Mouse (Mus musculus) hindbrain, embryonic 10.5 days (tissue): Measurements from ENCODE around the gene Slc5a4b. TPM values are rescaled to one million over a fixed set of nuclear protein-coding genes. Genes with fewer than 3 reads are reported as not detected.

Source experiments
- DNase-seq: peaks from one replicate; pipeline ENCODE4 v3.0.0-alpha.2; 2017; ENCODE audit warnings: low spot score
- H3K27ac ChIP-seq: fragments of 300-500 bp; sonication (generic); 2 replicates; pipeline ENCODE4 v1.5.1; 2016; ENCODE audit warnings: mild to moderate bottlenecking, moderate library complexity
- H3K27me3 ChIP-seq: fragments of 300-500 bp; sonication (generic); 2 replicates; pipeline ENCODE4 v1.6.1; 2016; ENCODE audit warnings: mild to moderate bottlenecking; ENCODE audit not compliant: poor library complexity, insufficient read depth, severe bottlenecking
- H3K36me3 ChIP-seq: fragments of 300-500 bp; sonication (generic); 2 replicates; pipeline ENCODE4 v1.6.1; 2016; ENCODE audit warnings: mild to moderate bottlenecking, moderate library complexity
- H3K4me1 ChIP-seq: fragments of 300-500 bp; sonication (generic); replicated peaks from 2 replicates; pipeline ENCODE4 v1.6.1; 2016; ENCODE audit warnings: mild to moderate bottlenecking
- H3K4me3 ChIP-seq: fragments of 300-500 bp; sonication (generic); 2 replicates; pipeline ENCODE4 v1.5.1; 2016; ENCODE audit warnings: mild to moderate bottlenecking, moderate library complexity
- H3K9me3 ChIP-seq: fragments of 300-500 bp; sonication (generic); 2 replicates; pipeline ENCODE4 v1.6.1; 2016; ENCODE audit warnings: mild to moderate bottlenecking, moderate library complexity
- WGBS: fragments of 180-500 bp; shearing (Covaris S2); methylation state at CpG from one replicate; pipeline ENCODE4 v1.1.7; 2016; 5-methylcytosine and 5-hydroxymethylcytosine counted together
- polyA plus RNA-seq: library from polyadenylated mRNA; unstranded; fragments of >200 nt; fragmentation: Nextera tagmentation; extraction: Ambion mirVana; gene quantifications from 2 replicates; pipeline ENCODE4 v1.2.1, GENCODE M21; 2016

Slc5a4b gene
- polyA plus RNA-seq, 1 experiment from 2014 or later = not detected

- Histone ChIP-seq H3K36me3 (no peaks in the 10 kb centered on the region), H3K27ac (no peak overlapping the region), H3K9me3 (0 out of 2 replicates have a peak, but pooled peaks cover 2% of the 10 kb centered on the region), H3K4me1 (no peaks in the 10 kb centered on the region), H3K4me3 (no peak overlapping the region), H3K27me3 (no peaks in the 10 kb centered on the region)
- WGBS = 91% methylated on average over 3 of the region's 3 CpGs
- DNase-seq = no peak
Measured at GRCm38 (mm10) chr10:76016886-76017285, 93.9 kb downstream of the Slc5a4b start.

- Histone ChIP-seq H3K36me3 (no peaks in the 10 kb centered on the region), H3K4me1 (no peaks in the 10 kb centered on the region), H3K9me3 (no peaks in the 10 kb centered on the region), H3K27ac (no peak overlapping the region), H3K4me3 (no peak overlapping the region), H3K27me3 (no peaks in the 10 kb centered on the region)
- DNase-seq = no peak
- WGBS = 85% methylated on average over 6 of the region's 6 CpGs
Measured at GRCm38 (mm10) chr10:76012922-76013321, 97.8 kb downstream of the Slc5a4b start.

GRCm38 (mm10) chr10:76009812-76010211, 100.9 kb downstream of the Slc5a4b start:
- Histone ChIP-seq H3K27me3 (no peaks in the 10 kb centered on the region), H3K36me3 (no peaks in the 10 kb centered on the region), H3K4me1 (no peaks in the 10 kb centered on the region), H3K27ac (no peak overlapping the region), H3K9me3 (no peaks in the 10 kb centered on the region), H3K4me3 (no peak overlapping the region)
- no peak for DNase-seq
- WGBS = 75% methylated on average over 3 of the region's 3 CpGs

Other genes with a start within 250 kb of the Slc5a4b start
- 1.6 and 3.1 TPM in 2 replicates for gene Derl3, start 217.5 kb downstream of the Slc5a4b start, polyA plus RNA-seq
- 284 and 332 TPM in 2 replicates for gene Smarcb1, start 189.3 kb downstream of the Slc5a4b start, polyA plus RNA-seq
- gene Chchd10, start 177.8 kb downstream of the Slc5a4b start, polyA plus RNA-seq = 9.3 and 13.1 TPM in 2 replicates
- 31.0 and 41.3 TPM in 2 replicates for gene Mmp11, start 174.5 kb downstream of the Slc5a4b start, polyA plus RNA-seq
- gene Gm867, start 170.3 kb downstream of the Slc5a4b start, polyA plus RNA-seq = 0.85 and 1.6 TPM in 2 replicates
- 0.37 and 0.61 TPM in 2 replicates for gene Vpreb3, start 167.9 kb downstream of the Slc5a4b start, polyA plus RNA-seq
- not detected in 2 replicates for gene Gm5134, start 156.4 kb downstream of the Slc5a4b start, polyA plus RNA-seq
- 29.7 and 37.6 TPM in 2 replicates for gene Zfp280b, start 78.3 kb downstream of the Slc5a4b start, polyA plus RNA-seq
- gene Slc5a4a, start 36.5 kb upstream of the Slc5a4b start, polyA plus RNA-seq = not detected in 2 replicates
- gene Prmt2, start 126.9 kb upstream of the Slc5a4b start, polyA plus RNA-seq = 80.1 and 97.5 TPM in 2 replicates
- not detected in 2 replicates for gene S100b, start 142.9 kb upstream of the Slc5a4b start, polyA plus RNA-seq
- gene Dip2a, start 234.3 kb upstream of the Slc5a4b start, polyA plus RNA-seq = 6.0 and 8.2 TPM in 2 replicates